Mouse (Mus musculus): Measurements from ENCODE around the gene Apbb1ip.
"Not testable (repeated sequence)": the region's sequence is repeated elsewhere in the genome, so short reads cannot be mapped to it uniquely, and the experiment has no call there.

The Apbb1ip gene

GRCm38 (mm10) chr2:22816231-22816630 lies 42.3 kb downstream of the Apbb1ip start:
- in situ Hi-C loops (cut with MboI; ENCODE audit: low sequenced_read_pairs) = no loop called here

DNA sequence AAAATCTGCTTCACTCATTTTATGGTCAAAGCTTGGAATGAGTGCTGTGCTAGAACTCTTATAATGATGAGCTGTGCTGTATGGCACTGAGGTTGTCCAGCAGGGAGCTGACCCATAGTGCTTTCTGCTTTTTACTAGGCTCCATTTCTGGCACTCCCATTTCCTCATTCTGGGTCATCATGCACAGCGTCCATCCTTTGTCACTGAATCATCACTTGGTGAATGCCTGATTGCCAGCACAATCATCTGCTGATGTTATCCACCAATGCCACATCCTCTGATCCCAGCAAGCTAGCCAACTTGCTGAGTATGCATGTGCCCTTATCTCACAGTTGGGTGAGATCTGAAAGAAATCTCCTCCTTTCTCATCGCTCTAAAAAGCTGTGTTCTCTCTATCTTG lies 48.4 kb downstream of the Apbb1ip start:
- in situ Hi-C loops (cut with MboI; ENCODE audit: low sequenced_read_pairs) = no loop called here

DNA sequence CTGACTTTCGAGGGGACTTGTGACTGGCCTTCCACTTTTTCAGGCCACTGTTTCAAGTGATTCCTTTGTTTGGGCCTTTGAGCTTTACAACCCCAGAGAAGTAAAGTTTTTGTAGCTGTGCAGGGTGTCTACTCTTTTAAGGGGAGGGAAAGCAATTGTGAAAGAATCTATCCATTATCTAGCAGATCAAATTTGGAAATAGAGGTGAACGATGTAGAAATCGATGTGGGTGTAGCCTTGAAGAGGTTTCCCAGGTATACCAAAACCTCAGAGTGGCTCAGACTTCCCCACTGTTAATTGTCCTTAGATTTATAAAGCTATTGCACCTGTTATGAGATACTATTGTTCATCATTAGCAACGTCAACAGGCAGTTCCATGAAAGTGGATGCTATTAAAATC lies 71.6 kb downstream of the Apbb1ip start:
- in situ Hi-C loops (cut with MboI; ENCODE audit: low sequenced_read_pairs) = no loop called here

GRCm38 (mm10) chr2:22851900-22852299 lies 78.0 kb downstream of the Apbb1ip start:
- in situ Hi-C loops (cut with MboI; ENCODE audit: low sequenced_read_pairs) = no loop called here

DNA sequence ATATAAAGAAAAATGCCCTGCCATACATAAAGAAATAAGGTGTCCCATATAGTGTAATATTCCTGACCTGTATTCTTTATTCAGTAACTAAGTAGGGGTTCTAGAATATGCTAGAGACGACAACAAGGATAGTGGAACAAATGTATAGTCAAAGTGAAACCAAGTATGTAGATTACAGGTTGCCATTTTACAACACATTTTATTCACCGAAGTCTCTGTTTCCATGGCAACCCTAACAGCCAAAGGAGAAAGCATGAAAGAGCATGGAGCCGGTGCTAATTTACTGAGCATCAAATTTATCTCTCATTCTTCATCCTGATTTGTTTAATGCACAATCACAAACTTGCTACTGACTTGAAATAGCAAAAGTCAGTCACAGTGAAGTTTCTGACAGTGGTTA lies 83.6 kb downstream of the Apbb1ip start:
- in situ Hi-C loops (cut with MboI; ENCODE audit: low sequenced_read_pairs) = no loop called here

GRCm38 (mm10) chr2:22862194-22862593 lies 88.3 kb downstream of the Apbb1ip start:
- in situ Hi-C loops (cut with MboI; ENCODE audit: low sequenced_read_pairs) = loop anchor here (10.0 kb wide), 1 partner anchor 917 kb away; no protein-coding TSS in a partner anchor

- in situ Hi-C loops (cut with MboI; ENCODE audit: low sequenced_read_pairs) = loop anchor here (5.0 to 10.0 kb wide), 2 partner anchors 112 to 920 kb away; no protein-coding TSS in a partner anchor
Observed at GRCm38 (mm10) chr2:22864394-22865037, 90.6 kb downstream of the Apbb1ip start.

- in situ Hi-C loops (cut with MboI; ENCODE audit: low sequenced_read_pairs) = loop anchor here (5.0 to 10.0 kb wide), 2 partner anchors 114 to 921 kb away; no protein-coding TSS in a partner anchor
Observed at GRCm38 (mm10) chr2:22865818-22866217, 91.9 kb downstream of the Apbb1ip start.

DNA sequence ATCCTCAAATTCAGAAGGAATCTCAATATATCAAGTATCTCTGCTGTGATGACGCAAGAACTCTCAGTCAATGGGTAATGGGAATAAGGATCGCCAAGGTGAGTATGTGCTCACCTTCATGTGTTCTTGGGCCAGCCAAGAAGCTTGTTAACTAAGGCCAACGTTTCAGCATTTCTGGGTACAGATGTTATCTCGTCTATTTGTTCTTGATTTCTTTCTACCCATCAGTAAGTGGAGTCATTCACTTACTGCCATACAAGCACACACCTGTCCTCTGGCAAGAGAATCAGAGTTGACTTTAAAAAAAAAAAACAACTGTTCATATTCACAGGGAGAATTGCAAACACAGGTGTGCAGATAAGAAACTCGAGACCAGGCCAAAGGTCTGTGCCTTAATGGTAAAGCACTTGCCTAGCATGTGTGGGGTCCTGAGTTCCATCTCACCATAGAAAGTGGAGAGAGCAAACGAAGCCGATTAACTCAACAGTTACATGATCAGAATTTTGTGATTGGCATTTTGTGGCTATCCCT lies 93.1 kb downstream of the Apbb1ip start:
- in situ Hi-C loops (cut with MboI; ENCODE audit: low sequenced_read_pairs) = loop anchor here (5.0 to 10.0 kb wide), 2 partner anchors 115 to 922 kb away; no protein-coding TSS in a partner anchor

GRCm38 (mm10) chr2:22873159-22873558 lies 99.3 kb downstream of the Apbb1ip start:
- in situ Hi-C loops (cut with MboI; ENCODE audit: low sequenced_read_pairs) = no loop called here

- in situ Hi-C loops (cut with MboI; ENCODE audit: low sequenced_read_pairs) = no loop called here
Observed at GRCm38 (mm10) chr2:22874628-22875027, 100.7 kb downstream of the Apbb1ip start.

GRCm38 (mm10) chr2:22876614-22877013 lies 102.7 kb downstream of the Apbb1ip start:
- in situ Hi-C loops (cut with MboI; ENCODE audit: low sequenced_read_pairs) = no loop called here

GRCm38 (mm10) chr2:22878781-22879180 lies 104.9 kb downstream of the Apbb1ip start:
- in situ Hi-C loops (cut with MboI; ENCODE audit: low sequenced_read_pairs) = no loop called here

DNA sequence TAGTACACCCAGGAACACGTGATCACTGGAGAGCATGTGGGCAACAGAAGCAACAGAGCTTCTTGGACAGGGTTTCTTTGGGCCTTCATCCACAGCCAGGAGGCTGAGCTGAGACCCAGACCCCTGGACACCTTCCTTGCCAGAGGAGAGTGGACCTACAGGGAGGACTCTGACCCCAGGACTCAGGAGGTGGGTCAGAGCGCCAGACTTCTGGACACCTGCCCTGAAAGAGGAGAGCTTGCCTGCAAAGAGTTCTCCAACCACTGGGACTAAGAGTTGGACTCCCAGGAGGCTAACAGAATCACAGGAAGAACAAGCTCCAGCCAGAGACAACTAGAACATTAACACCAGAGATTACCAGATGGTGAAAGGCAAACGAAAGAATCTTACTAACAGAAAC lies 106.8 kb downstream of the Apbb1ip start:
- in situ Hi-C loops (cut with MboI; ENCODE audit: low sequenced_read_pairs) = not testable (repeated sequence)

GRCm38 (mm10) chr2:22894932-22895281 lies 121.0 kb downstream of the Apbb1ip start:
- in situ Hi-C loops (cut with MboI; ENCODE audit: low sequenced_read_pairs) = no loop called here

- in situ Hi-C loops (cut with MboI; ENCODE audit: low sequenced_read_pairs) = no loop called here
Observed at GRCm38 (mm10) chr2:22895282-22896273, 121.7 kb downstream of the Apbb1ip start, which contains the start of gene Pdss1. Gene Pdss1, plus strand, starts transcription at chr2:22895522.

DNA sequence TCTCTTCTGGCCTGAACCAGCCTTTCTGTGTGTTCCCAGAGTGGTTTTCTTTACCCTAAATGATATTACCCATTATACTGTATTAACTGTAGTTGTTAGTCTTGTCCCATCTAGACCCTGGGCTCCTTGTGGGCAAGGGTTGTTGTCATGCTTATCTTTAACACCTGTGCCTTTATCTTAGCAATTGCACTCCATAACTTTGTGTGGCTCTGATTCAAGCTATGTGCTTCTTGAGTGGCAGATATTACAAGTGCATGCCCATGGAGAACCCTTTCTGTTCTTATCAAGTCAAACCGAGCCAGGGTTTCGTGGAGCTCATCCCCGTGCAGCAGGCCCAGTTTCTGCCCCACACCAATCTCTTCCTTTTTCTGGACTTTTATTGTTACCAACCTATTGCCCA lies 130.1 kb downstream of the Apbb1ip start:
- in situ Hi-C loops (cut with MboI; ENCODE audit: low sequenced_read_pairs) = no loop called here

GRCm38 (mm10) chr2:22914421-22914820 lies 140.5 kb downstream of the Apbb1ip start:
- in situ Hi-C loops (cut with MboI; ENCODE audit: low sequenced_read_pairs) = no loop called here

DNA sequence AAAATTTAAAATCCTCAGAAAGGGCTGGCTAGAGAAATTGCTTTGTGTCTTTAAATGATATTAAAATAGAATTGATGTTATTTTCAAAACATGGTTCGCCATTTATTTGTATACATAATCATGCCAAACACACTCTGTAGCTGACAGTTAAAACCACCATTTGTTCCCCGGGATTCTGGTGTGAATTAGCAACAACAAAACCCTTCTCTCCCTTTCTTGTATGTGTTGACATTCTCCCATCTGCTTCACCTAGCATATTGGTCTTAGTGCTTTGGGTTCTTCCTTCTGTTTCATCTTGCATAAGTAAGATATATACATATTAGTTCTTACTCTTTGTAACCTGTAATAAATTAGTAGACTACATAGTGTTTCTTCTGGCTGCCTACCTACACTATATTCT lies 144.8 kb downstream of the Apbb1ip start:
- in situ Hi-C loops (cut with MboI; ENCODE audit: low sequenced_read_pairs) = no loop called here
